Mouse (Mus musculus): Measurements from ENCODE around the gene B3galt1. TPM values are rescaled to one million over a fixed set of nuclear protein-coding genes. Genes with fewer than 3 reads are reported as not detected.

Gene B3galt1
- polyA plus RNA-seq, 1 experiment from 2014 or later, result 8.3 TPM

DNA sequence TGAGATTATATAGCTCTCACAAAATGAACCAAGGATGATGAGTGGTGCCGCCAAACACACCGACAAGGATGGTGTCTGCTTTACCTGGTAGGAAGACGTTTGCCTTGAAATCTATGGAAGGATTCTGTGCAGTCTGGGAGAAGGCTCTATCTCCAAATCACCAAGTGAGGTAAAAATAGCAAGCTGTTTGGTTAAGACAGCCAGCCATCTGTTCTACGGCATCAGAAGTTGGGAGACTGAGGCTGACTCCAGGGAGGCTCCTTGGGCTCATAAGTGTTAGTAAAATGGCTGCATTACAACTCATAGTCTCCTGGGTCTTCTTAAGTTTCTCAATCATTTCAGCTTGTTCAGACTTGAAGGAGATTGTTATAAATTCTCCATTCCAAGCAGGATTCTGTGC, 91.7 kb downstream of the B3galt1 start:
- Histone ChIP-seq H3K36me3 (ENCODE audit: control insufficient read depth, insufficient read depth, low read length) (no peaks in the 10 kb centered on the region), H3K4me1 (ENCODE audit: control insufficient read depth, insufficient read depth, low read length) (peaks cover 2% of the 10 kb centered on the region; the same call in 1 of the 2 replicates), H3K27me3 (replicated peaks; ENCODE audit: control insufficient read depth, insufficient read depth, low read length) (no peaks in the 10 kb centered on the region), H3K9ac (ENCODE audit: low read depth, low read length) (no peak overlapping the region), H3K4me3 (ENCODE audit: low read depth, low read length) (no peak overlapping the region), H3K27ac (replicated peaks; ENCODE audit: low read depth, low read length) (no peak overlapping the region), H3K4me2 (ENCODE audit: low read depth, low read length) (no peak overlapping the region), H3K9me3 (ENCODE audit: control insufficient read depth, low read length) (no peaks in the 10 kb centered on the region)
- ATAC-seq (ENCODE audit: low read depth) (peak; percentile 35; the same call in 1 of the 2 replicates), DNase-seq (ENCODE audit: low spot score) (peak; percentile 19)
- 74% methylated on average over 4 of the region's 4 CpGs for WGBS

DNA sequence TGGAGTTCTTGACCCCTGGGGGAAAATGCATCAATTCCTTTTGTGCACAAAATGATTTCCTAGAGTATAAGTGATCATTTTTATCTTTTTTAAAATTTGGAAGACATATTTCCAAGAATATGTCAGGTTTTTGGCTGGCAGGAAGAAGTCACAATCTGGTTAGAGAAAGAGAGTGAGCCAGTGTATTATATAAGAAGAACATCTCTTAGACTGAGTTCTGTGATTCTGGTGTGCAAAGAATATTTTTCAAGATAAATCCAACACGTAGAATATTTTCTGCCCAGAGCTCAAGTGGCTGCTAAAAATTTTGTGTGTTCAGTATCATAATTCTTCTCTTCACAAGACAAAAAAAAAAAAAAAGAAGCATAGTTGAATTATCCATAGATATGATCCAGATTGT, 92.4 kb downstream of the B3galt1 start:
- WGBS, result 83% methylated on average over 1 of the region's 1 CpGs
- H3K27me3 ChIP-seq (replicated peaks; ENCODE audit: control insufficient read depth, insufficient read depth, low read length), result no peaks in the 10 kb centered on the region
- no peaks in the 10 kb centered on the region for H3K36me3 ChIP-seq (ENCODE audit: control insufficient read depth, insufficient read depth, low read length)
- no peaks in the 10 kb centered on the region for H3K9me3 ChIP-seq (ENCODE audit: control insufficient read depth, low read length)
- no peak overlapping the region for H3K9ac ChIP-seq (ENCODE audit: low read depth, low read length)
- no peak for ATAC-seq (ENCODE audit: low read depth)
- H3K4me1 ChIP-seq (ENCODE audit: control insufficient read depth, insufficient read depth, low read length), result peaks cover 2% of the 10 kb centered on the region; the same call in 1 of the 2 replicates
- DNase-seq (ENCODE audit: low spot score), result no peak
- H3K4me2 ChIP-seq (ENCODE audit: low read depth, low read length), result no peak overlapping the region
- H3K27ac ChIP-seq (replicated peaks; ENCODE audit: low read depth, low read length), result no peak overlapping the region
- H3K4me3 ChIP-seq (ENCODE audit: low read depth, low read length), result no peak overlapping the region

DNA sequence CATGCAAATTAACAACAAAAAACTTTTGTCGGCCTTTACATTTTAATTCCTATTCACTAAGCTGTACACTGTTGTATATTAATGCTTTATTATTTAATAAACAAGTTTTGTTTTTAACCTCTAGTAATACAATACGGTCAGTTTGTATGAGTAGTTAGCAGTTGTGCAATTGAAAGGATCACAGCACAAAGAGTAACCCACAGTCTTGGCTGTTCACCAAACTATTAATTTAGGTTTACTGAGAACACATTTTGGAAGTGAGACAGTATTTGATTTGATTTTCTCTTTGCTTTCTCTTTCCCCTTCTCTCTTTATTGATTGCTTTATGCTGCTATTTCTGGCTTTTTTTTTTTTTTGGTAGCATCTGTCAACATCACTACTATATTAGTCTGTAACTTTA, 106.0 kb downstream of the B3galt1 start:
- no peaks in the 10 kb centered on the region for H3K36me3 ChIP-seq (ENCODE audit: control insufficient read depth, insufficient read depth, low read length)
- H3K9me3 ChIP-seq (ENCODE audit: control insufficient read depth, low read length), result no peaks in the 10 kb centered on the region
- no peak overlapping the region for H3K27ac ChIP-seq (replicated peaks; ENCODE audit: low read depth, low read length)
- no peak overlapping the region for H3K9ac ChIP-seq (ENCODE audit: low read depth, low read length)
- ATAC-seq (ENCODE audit: low read depth) (no peak), DNase-seq (ENCODE audit: low spot score) (no peak)
- no peak overlapping the region for H3K4me2 ChIP-seq (ENCODE audit: low read depth, low read length)
- H3K4me1 ChIP-seq (ENCODE audit: control insufficient read depth, insufficient read depth, low read length), result no peaks in the 10 kb centered on the region
- 83% methylated on average over 2 of the region's 2 CpGs for WGBS
- no peaks in the 10 kb centered on the region for H3K27me3 ChIP-seq (replicated peaks; ENCODE audit: control insufficient read depth, insufficient read depth, low read length)
- no peak overlapping the region for H3K4me3 ChIP-seq (ENCODE audit: low read depth, low read length)

DNA sequence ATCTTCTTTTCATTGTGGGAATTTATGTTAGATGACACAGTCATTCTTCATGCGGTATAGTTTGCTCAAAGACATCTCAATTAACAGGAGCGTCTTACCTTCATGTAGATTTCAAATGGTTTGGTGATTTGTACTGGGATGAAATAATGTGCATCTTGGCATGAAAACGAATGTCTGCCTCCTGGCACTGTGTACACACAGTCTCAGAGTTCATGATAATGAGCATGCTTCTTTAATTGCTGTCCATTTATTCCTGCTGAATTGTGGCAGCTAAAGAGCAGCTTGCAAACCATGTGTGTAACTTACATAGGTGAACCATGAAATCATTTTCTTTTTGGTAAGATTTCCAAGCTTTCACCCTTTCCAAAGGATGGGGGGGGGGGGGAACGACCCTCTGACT, 112.0 kb downstream of the B3galt1 start:
- Histone ChIP-seq H3K27ac (replicated peaks; ENCODE audit: low read depth, low read length) (no peak overlapping the region), H3K4me1 (ENCODE audit: control insufficient read depth, insufficient read depth, low read length) (no peaks in the 10 kb centered on the region), H3K9ac (ENCODE audit: low read depth, low read length) (no peak overlapping the region), H3K27me3 (replicated peaks; ENCODE audit: control insufficient read depth, insufficient read depth, low read length) (no peaks in the 10 kb centered on the region), H3K9me3 (ENCODE audit: control insufficient read depth, low read length) (no peaks in the 10 kb centered on the region), H3K36me3 (ENCODE audit: control insufficient read depth, insufficient read depth, low read length) (no peaks in the 10 kb centered on the region), H3K4me2 (ENCODE audit: low read depth, low read length) (no peak overlapping the region), H3K4me3 (ENCODE audit: low read depth, low read length) (no peak overlapping the region)
- DNase-seq (ENCODE audit: low spot score) (no peak), ATAC-seq (ENCODE audit: low read depth) (no peak)
- 79% methylated on average over 4 of the region's 4 CpGs for WGBS

DNA sequence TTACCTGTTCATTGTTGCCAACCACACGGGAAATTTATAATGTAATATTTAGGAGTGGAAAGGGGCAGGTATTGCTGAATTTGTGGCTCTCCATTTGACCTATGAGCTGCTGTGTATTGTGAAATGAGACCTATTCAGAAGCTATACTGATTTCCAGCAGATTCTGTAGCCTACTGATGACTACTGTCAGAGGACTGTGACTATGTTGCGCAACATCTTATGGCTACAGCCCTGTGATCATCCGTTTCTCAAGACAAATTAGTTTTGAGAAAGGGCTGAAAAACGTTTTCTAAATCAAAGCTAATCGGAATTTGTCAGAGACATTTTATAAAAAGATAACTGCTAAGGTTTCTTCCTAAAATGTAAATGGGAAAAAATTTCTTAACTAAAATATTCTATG, 158.6 kb downstream of the B3galt1 start:
- no peak overlapping the region for H3K4me3 ChIP-seq (ENCODE audit: low read depth, low read length)
- no peaks in the 10 kb centered on the region for H3K27me3 ChIP-seq (replicated peaks; ENCODE audit: control insufficient read depth, insufficient read depth, low read length)
- H3K4me2 ChIP-seq (ENCODE audit: low read depth, low read length), result no peak overlapping the region
- no peaks in the 10 kb centered on the region for H3K9me3 ChIP-seq (ENCODE audit: control insufficient read depth, low read length)
- 86% methylated on average over 5 of the region's 5 CpGs for WGBS
- H3K27ac ChIP-seq (replicated peaks; ENCODE audit: low read depth, low read length), result no peak overlapping the region
- DNase-seq (ENCODE audit: low spot score), result no peak
- H3K4me1 ChIP-seq (ENCODE audit: control insufficient read depth, insufficient read depth, low read length), result no peaks in the 10 kb centered on the region
- H3K36me3 ChIP-seq (ENCODE audit: control insufficient read depth, insufficient read depth, low read length), result no peaks in the 10 kb centered on the region
- H3K9ac ChIP-seq (ENCODE audit: low read depth, low read length), result no peak overlapping the region
- ATAC-seq (ENCODE audit: low read depth), result no peak

DNA sequence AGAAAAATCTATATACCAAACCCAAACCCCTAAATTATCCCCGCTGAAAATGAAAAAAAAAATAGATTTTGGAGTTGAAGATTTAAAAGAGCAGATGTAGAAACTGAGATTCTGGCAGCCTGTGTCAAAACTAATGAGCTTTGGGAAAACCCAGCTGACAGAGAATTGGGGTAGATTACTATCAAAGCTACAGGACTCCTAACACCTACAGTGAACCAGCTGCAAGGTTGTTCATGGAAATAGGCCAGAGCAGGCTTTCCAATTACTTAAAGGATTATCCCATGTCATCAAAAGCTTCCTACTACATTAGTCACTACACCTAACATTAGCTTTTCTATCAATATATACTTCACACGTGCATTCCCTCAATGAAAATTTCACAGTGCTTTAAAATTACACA, 165.1 kb downstream of the B3galt1 start:
- no peak overlapping the region for H3K27ac ChIP-seq (replicated peaks; ENCODE audit: low read depth, low read length)
- 62% methylated on average over 2 of the region's 2 CpGs for WGBS
- H3K9me3 ChIP-seq (ENCODE audit: control insufficient read depth, low read length), result no peaks in the 10 kb centered on the region
- DNase-seq (ENCODE audit: low spot score) (no peak), ATAC-seq (ENCODE audit: low read depth) (no peak)
- H3K4me2 ChIP-seq (ENCODE audit: low read depth, low read length), result no peak overlapping the region
- no peaks in the 10 kb centered on the region for H3K4me1 ChIP-seq (ENCODE audit: control insufficient read depth, insufficient read depth, low read length)
- no peak overlapping the region for H3K4me3 ChIP-seq (ENCODE audit: low read depth, low read length)
- no peaks in the 10 kb centered on the region for H3K36me3 ChIP-seq (ENCODE audit: control insufficient read depth, insufficient read depth, low read length)
- H3K27me3 ChIP-seq (replicated peaks; ENCODE audit: control insufficient read depth, insufficient read depth, low read length), result no peaks in the 10 kb centered on the region
- no peak overlapping the region for H3K9ac ChIP-seq (ENCODE audit: low read depth, low read length)

DNA sequence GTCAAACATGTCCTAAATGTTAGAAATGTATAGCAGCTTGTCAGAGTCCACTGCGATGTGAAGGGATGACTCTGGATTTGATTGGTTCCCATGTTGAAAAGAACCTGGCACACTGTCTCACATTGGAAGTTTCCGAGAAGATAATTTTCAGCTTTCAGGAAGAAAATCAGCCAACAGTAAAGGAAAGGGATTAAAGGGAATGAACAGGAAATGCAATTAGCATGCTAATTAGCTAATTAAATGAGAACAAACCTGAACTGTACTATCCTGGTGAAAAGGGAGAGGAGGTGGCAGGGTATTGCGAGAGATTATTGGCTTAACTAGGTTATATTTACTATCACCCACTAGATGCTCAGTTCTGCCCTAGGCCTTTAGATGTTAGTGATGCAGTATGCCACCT, 185.9 kb downstream of the B3galt1 start:
- Histone ChIP-seq H3K9ac (ENCODE audit: low read depth, low read length) (no peak overlapping the region), H3K27ac (replicated peaks; ENCODE audit: low read depth, low read length) (no peak overlapping the region), H3K36me3 (ENCODE audit: control insufficient read depth, insufficient read depth, low read length) (no peaks in the 10 kb centered on the region), H3K9me3 (ENCODE audit: control insufficient read depth, low read length) (no peaks in the 10 kb centered on the region), H3K4me3 (ENCODE audit: low read depth, low read length) (no peak overlapping the region), H3K4me1 (ENCODE audit: control insufficient read depth, insufficient read depth, low read length) (no peaks in the 10 kb centered on the region), H3K4me2 (ENCODE audit: low read depth, low read length) (no peak overlapping the region), H3K27me3 (replicated peaks; ENCODE audit: control insufficient read depth, insufficient read depth, low read length) (no peaks in the 10 kb centered on the region)
- WGBS, result 81% methylated on average over 3 of the region's 3 CpGs
- no peak for ATAC-seq (ENCODE audit: low read depth)
- DNase-seq (ENCODE audit: low spot score), result no peak

DNA sequence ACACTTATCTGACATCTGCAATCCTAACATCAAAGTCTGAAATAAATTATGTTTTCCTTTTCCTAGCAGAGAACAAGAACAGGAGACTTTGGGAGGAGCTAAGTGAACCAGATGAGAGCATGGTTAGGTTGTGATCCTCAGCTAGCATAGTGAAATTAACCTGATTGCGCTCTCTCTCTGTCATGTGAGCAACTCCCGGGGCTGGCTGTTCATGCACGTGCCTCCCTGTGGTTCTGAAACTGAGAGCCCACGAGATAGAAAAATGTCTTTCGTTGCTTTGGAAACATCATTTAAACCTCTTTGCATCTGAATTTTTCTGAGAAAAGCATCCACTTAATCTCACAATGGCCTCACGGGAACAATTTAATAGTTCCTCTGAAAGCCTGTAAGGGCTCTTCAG, 190.8 kb downstream of the B3galt1 start:
- Histone ChIP-seq H3K36me3 (ENCODE audit: control insufficient read depth, insufficient read depth, low read length) (no peaks in the 10 kb centered on the region), H3K4me2 (ENCODE audit: low read depth, low read length) (no peak overlapping the region), H3K9me3 (ENCODE audit: control insufficient read depth, low read length) (no peaks in the 10 kb centered on the region), H3K4me3 (ENCODE audit: low read depth, low read length) (no peak overlapping the region), H3K9ac (ENCODE audit: low read depth, low read length) (no peak overlapping the region), H3K4me1 (ENCODE audit: control insufficient read depth, insufficient read depth, low read length) (no peaks in the 10 kb centered on the region), H3K27ac (replicated peaks; ENCODE audit: low read depth, low read length) (no peak overlapping the region), H3K27me3 (replicated peaks; ENCODE audit: control insufficient read depth, insufficient read depth, low read length) (no peaks in the 10 kb centered on the region)
- WGBS, result 59% methylated on average over 6 of the region's 6 CpGs
- peak; percentile 2 for DNase-seq (ENCODE audit: low spot score)
- ATAC-seq (ENCODE audit: low read depth), result no peak

DNA sequence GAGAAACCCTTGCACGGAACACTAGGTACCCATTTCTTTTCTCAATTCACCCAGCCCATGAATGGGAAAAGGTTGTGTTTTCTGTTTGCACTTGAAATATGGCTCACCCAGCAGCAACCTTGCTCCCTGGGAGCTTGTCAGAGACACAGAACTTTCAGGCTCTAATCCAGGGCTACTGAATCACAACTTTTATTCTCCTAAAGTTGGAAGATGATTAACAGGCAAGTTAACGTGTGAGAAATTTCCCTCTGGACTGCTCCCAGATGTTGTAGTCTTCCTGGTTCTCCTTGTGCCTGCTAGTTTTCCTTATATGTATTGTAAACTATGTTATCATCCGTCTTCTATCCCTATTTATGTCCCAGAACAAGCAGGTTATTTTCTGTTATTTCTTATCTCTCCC, 221.9 kb downstream of the B3galt1 start:
- ATAC-seq (ENCODE audit: low read depth), result no peak
- WGBS, result 77% methylated on average over 3 of the region's 3 CpGs
- Histone ChIP-seq H3K27me3 (replicated peaks; ENCODE audit: control insufficient read depth, insufficient read depth, low read length) (no peaks in the 10 kb centered on the region), H3K9ac (ENCODE audit: low read depth, low read length) (no peak overlapping the region), H3K9me3 (ENCODE audit: control insufficient read depth, low read length) (no peaks in the 10 kb centered on the region), H3K4me1 (ENCODE audit: control insufficient read depth, insufficient read depth, low read length) (no peaks in the 10 kb centered on the region), H3K4me3 (ENCODE audit: low read depth, low read length) (no peak overlapping the region), H3K4me2 (ENCODE audit: low read depth, low read length) (no peak overlapping the region), H3K27ac (replicated peaks; ENCODE audit: low read depth, low read length) (no peak overlapping the region), H3K36me3 (ENCODE audit: control insufficient read depth, insufficient read depth, low read length) (no peaks in the 10 kb centered on the region)
- no peak for DNase-seq (ENCODE audit: low spot score)
